Mouse (Mus musculus): Measurements from ENCODE around the gene Gm5426.
A peak's percentile ranks its signal among the peaks of the same experiment; 100 is the strongest.
"Not testable (repeated sequence)": the region's sequence is repeated elsewhere in the genome, so short reads cannot be mapped to it uniquely, and the experiment has no call there.

The Gm5426 gene

GRCm38 (mm10) chr10:96136451-96136850, at the start of gene Gm5426:
Gene Gm5426, plus strand, starts transcription at chr10:96136603.
- not testable (repeated sequence) for DNase-seq (ENCODE audit: low read depth, low spot score)

- DNase-seq (ENCODE audit: low read depth, low spot score), result no peak
These were observed 46.7 kb upstream of the Gm5426 start for GRCm38 (mm10) chr10:96089744-96090143.

- no peak for DNase-seq (ENCODE audit: low read depth, low spot score)
These were observed 46.0 kb upstream of the Gm5426 start for GRCm38 (mm10) chr10:96090388-96090787.

GRCm38 (mm10) chr10:96093890-96094531, 42.4 kb upstream of the Gm5426 start:
- no peak for DNase-seq (ENCODE audit: low read depth, low spot score)

- DNase-seq (ENCODE audit: low read depth, low spot score), result no peak
These were observed 41.8 kb upstream of the Gm5426 start for GRCm38 (mm10) chr10:96094559-96094958.

GRCm38 (mm10) chr10:96096730-96097129, 39.7 kb upstream of the Gm5426 start:
- DNase-seq (ENCODE audit: low read depth, low spot score), result no peak

GRCm38 (mm10) chr10:96101035-96101434, 35.4 kb upstream of the Gm5426 start:
- no peak for DNase-seq (ENCODE audit: low read depth, low spot score)

- DNase-seq (ENCODE audit: low read depth, low spot score), result no peak
These were observed 32.2 kb upstream of the Gm5426 start for GRCm38 (mm10) chr10:96104158-96104557.

DNA sequence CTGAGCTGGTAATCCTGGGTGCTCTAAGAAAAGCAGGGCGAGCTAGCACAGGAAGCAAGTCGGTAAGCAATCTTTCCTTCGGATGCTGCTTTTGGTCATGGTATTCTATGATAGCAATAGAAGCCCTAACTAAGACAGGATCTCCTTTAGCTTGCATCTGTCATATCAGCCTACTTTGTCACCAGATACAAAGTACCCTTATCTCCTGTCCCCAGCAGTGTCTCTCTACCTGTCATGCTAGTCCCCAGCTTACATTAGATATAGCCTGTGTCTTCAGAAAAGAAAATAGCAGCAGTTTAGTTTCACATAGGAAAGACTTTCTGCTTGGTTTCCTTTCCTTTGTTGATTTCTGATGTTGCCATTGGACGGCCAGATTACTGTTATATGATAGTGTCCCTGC, 31.8 kb upstream of the Gm5426 start:
- DNase-seq (ENCODE audit: low read depth, low spot score), result no peak

- no peak for DNase-seq (ENCODE audit: low read depth, low spot score)
These were observed 31.3 kb upstream of the Gm5426 start for GRCm38 (mm10) chr10:96105124-96105523.

GRCm38 (mm10) chr10:96106972-96107720, 29.3 kb upstream of the Gm5426 start:
- DNase-seq (ENCODE audit: low read depth, low spot score), result no peak

GRCm38 (mm10) chr10:96107825-96108224, 28.6 kb upstream of the Gm5426 start:
- no peak for DNase-seq (ENCODE audit: low read depth, low spot score)

DNA sequence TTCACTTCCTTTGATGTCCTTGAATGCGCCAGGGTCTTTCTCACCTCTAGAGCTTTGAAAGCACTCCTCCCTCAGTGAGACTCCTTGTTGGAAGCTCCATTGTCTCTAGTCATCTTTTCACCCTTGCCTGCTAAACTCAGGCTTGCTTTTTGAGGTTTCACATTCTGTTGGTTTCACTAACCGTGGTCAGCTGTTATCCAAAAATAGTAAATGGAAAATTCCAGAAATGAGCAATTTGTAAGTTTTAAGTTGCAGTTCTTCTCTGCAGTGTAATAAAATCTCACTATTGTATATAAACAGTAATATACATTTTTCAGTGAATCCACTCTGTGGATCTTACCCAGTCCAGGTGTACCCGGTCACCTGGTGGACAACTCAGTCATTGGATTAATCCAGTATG, 21.1 kb upstream of the Gm5426 start:
- no peak for DNase-seq (ENCODE audit: low read depth, low spot score)

DNA sequence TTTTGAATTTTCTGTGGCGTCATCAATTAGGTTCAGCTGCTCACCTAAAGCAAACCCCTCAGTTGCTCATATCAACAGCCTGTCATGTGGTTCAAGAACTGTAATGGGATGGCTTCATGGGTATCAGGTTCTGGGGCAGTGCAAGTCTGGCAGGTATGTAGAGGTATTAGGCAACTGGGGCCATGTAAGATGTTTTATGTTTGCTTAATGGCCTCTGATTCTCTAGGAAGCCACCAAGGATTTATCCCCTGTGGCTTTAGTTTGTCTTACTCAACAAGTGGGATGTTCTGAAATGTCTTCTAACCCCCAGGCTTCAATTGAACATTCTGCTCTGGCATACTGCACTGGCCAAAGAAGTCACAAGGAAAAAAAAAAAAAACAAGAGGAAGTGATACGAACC, 15.6 kb upstream of the Gm5426 start:
- no peak for DNase-seq (ENCODE audit: low read depth, low spot score)

DNA sequence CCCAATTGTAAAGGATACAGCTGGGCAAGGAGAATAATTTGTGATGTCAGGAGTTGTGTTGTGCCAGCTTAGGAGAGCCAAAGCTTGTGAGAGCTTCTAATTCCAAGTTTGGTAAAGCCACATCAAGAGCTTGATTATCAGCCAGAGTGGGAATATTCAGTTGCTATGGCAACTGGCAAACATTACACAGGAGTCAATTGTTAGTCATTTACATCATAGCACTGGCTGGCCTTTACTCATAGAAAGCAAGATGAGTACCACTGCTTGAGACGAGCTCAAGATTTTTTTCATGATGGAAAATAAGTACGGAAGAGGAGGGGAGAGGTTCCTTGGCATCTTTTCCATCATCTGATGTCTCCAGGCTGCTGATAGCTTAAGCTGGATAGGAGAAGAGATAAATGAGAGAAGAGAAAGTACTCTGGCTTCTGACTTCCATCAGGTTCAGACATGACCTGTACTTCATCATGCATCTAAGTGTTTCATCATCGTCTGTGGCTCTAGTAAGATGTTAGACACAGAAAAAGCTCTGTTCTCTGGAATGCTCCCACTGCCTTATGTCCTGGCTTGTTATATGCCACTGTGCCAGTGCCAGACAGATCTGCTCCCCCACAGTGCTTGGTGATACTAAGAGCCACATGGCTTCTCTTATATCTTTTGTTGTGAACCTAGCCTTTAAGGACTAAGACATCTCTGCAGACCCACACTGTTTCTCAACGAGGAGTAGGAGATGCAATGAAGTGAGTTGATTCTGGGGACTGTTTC, 15.0 kb upstream of the Gm5426 start:
- no peak for DNase-seq (ENCODE audit: low read depth, low spot score)

- no peak for DNase-seq (ENCODE audit: low read depth, low spot score)
These were observed 12.5 kb upstream of the Gm5426 start for GRCm38 (mm10) chr10:96123885-96124284.

DNA sequence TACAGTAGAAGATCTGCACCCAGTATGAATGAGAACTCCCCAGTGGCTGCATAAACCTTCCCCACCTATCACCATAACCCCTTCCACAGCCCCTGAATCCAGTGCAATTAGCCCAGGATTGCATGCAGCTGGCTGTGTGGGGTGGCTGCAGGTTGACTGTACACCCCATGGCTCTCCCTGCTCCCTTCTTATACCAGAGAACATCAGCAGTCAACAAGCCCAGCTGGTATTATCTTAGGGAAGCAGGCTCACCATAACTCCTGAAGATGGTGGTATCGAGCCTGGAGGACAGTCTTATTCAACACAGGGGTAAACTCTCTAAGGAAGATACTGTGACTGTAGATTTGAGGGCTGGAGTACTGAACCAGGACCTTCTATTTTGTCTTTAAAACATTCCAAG, 12.1 kb upstream of the Gm5426 start:
- DNase-seq (ENCODE audit: low read depth, low spot score), result no peak

- DNase-seq (ENCODE audit: low read depth, low spot score), result peak; percentile 33
These were observed 10.5 kb upstream of the Gm5426 start for GRCm38 (mm10) chr10:96125771-96126454.

DNA sequence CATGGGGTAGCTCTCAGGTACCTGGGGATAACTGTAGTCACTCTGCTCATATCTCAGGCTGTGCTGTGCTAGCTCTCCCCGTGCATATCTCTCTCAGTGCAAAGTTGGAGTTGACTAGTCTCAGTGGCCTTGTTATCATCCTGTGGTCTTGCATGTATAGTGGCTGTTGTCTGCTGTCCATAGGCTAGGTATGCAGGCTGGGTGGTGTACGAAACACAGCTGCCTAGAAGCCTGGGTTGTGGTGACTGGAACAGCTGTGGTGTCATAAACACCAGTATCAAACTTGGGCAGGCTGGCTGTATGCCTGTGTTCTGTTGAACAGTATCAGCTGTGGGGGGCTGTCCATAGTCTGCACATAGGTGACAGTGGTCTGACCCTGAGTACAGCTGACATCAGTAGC, 7.2 kb upstream of the Gm5426 start:
- no peak for DNase-seq (ENCODE audit: low read depth, low spot score)

DNA sequence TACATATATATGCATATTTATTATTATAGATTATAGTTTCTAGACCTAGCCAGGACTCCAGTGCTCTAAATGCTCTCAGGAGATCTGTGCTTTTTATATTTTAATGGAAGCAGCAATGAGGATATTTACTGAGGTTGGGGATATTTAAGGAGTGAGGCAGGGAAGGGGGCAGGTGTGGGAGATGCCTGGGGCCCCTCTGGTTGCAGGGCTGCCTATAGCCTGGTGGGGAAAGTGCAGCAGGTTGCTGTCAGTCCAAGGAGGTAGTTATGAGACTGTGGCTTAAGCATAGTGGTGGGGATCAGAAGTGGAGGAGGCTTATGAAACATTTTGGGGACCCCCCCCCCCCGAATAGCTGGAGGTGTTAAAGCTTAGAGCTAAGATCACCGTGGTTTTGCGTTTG, 6.0 kb upstream of the Gm5426 start:
- no peak for DNase-seq (ENCODE audit: low read depth, low spot score)

GRCm38 (mm10) chr10:96131112-96131511, 5.3 kb upstream of the Gm5426 start:
- no peak for DNase-seq (ENCODE audit: low read depth, low spot score)

- DNase-seq (ENCODE audit: low read depth, low spot score), result peak; percentile 69
These were observed 4.2 kb upstream of the Gm5426 start for GRCm38 (mm10) chr10:96132161-96132560.
